Mouse (Mus musculus) kidney, adult 2 months (tissue): Measurements from ENCODE around the gene Sepsecs. TPM values are rescaled to one million over a fixed set of nuclear protein-coding genes. Genes with fewer than 3 reads are reported as not detected.

Experiments
- DNase-seq: peaks from one replicate; pipeline ENCODE4 v3.0.0; 2021
- H3K27ac ChIP-seq: fragments of 200-500 bp; 2 replicates; pipeline ENCODE4 v1.5.1; 2012; ENCODE audit warnings: low read depth, low read length, control low read depth, inconsistent platforms; ENCODE audit not compliant: insufficient read depth
- H3K27me3 ChIP-seq: fragments of 200-500 bp; replicated peaks from 2 replicates; pipeline ENCODE4 v1.6.1; 2012; ENCODE audit warnings: mild to moderate bottlenecking, moderate library complexity, low read length, inconsistent platforms; ENCODE audit not compliant: control insufficient read depth, insufficient read depth
- H3K36me3 ChIP-seq: fragments of 200-500 bp; 2 replicates; pipeline ENCODE4 v1.6.1; 2012; ENCODE audit warnings: mild to moderate bottlenecking, moderate library complexity, low read length, inconsistent platforms; ENCODE audit not compliant: control insufficient read depth, insufficient read depth
- H3K4me1 ChIP-seq: fragments of 200-500 bp; 2 replicates; pipeline ENCODE4 v1.6.1; 2011; ENCODE audit warnings: low read length; ENCODE audit not compliant: control insufficient read depth, insufficient read depth
- H3K4me3 ChIP-seq: fragments of 200-500 bp; 2 replicates; pipeline ENCODE4 v1.5.1; 2011; ENCODE audit warnings: mild to moderate bottlenecking, low read depth, low read length, control low read depth; ENCODE audit not compliant: insufficient read depth
- CTCF ChIP-seq: fragments of 200-500 bp; conservative IDR thresholded peaks from 2 replicates; pipeline ENCODE4 v1.5.1; 2011; ENCODE audit warnings: low read depth, mild to moderate bottlenecking, control low read depth, low read length, moderate library complexity, mixed read lengths; ENCODE audit not compliant: insufficient read depth, insufficient read length
- POLR2A ChIP-seq: fragments of 200-500 bp; IDR thresholded peaks from one replicate; pipeline ENCODE4 v1.6.1; 2011; ENCODE audit warnings: low read depth, low read length, control low read depth
- WGBS: fragments of 180-500 bp; shearing (Covaris S2); methylation state at CpG from one replicate; pipeline ENCODE4 v1.1.7; 2018; 5-methylcytosine and 5-hydroxymethylcytosine counted together
- polyA plus RNA-seq: library from polyadenylated mRNA; depleted of rRNA; stranded (reverse); fragments of >200 nt; gene quantifications from 2 replicates; pipeline ENCODE4 v1.2.3, GENCODE M21; 2012; rRNA removed

The Sepsecs gene
- polyA plus RNA-seq, 1 experiment: 11.9 TPM

DNA sequence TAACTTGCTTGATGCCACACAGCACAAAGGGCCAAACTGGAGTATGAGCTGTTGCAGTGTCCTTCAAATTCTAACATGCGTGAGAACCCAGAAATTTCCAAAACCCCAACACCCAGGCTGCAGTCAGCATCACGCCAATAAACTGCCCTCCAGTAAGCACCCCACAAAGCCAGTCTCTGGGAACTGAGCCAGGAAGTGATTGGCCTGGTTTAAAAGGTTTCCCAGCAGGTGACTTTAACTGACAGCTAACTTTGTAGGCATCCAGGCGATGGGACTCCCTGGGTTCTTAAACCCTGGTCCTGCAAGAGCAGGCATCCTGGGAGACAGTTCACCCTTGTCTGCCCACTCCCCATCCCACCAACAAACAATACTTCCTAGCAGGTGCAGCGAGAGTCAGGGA, 59.2 kb downstream of the Sepsecs start:
- TF ChIP-seq CTCF (no peak), POLR2A (no peak)
- Histone ChIP-seq H3K4me3 (no peak overlapping the region), H3K36me3 (no peaks in the 10 kb centered on the region), H3K4me1 (no peaks in the 10 kb centered on the region), H3K27me3 (no peaks in the 10 kb centered on the region), H3K27ac (no peak overlapping the region)
- 69% methylated on average over 4 of the region's 4 CpGs for WGBS
- no peak for DNase-seq

DNA sequence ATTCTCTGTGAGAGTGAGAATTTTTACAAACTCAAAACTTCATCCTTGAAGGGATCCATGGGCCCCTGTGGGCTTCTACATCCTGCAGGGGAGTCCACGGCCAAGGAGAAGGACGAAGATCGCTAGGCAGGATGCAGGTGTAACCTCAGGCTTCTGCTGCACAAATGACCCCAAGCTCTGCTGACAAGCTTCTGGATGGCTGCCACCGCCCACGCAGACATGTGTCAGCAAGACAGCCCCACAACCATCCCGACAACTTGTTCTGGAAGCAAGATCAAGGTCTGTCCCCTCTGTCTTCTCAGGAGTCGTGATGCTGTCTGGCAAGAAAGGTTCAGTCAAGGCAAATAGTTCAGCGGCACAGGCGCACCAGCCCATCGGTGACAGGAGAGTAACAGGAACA, 59.8 kb downstream of the Sepsecs start:
- WGBS: 48% methylated on average over 10 of the region's 10 CpGs
- no peak for TF ChIP-seq CTCF
- TF ChIP-seq POLR2A: no peak

DNA sequence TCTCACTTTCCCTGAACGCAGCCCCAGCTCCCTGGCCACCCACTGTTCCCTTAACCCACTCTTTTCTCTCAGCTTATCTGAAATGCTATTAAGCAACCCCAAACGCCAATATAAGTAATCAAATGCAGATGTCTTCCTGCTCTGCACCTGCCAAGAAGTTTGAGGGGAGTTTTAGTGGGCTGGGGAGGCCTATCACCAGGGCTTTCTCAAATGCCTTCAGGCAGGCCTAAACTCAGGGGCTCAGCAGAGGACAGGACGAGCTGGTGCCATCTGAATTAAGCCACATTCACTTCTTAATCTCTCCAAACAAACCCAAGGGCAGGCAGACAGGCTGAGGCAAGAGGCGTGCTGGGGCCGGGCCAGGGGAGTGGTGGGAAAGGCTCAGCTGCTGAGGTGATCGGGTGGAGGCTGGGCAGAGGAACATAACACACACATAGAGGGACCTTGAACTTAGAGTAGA, 64.9 kb downstream of the Sepsecs start:
- 83% methylated on average over 6 of the region's 6 CpGs for WGBS

More for the DNA sequence above, 59.8 kb downstream of the Sepsecs start:
- no peak for DNase-seq
- no peak overlapping the region for H3K4me3 ChIP-seq
- H3K27me3 ChIP-seq: no peaks in the 10 kb centered on the region
- H3K27ac ChIP-seq: no peak overlapping the region
- H3K36me3 ChIP-seq: no peaks in the 10 kb centered on the region
- H3K4me1 ChIP-seq: no peaks in the 10 kb centered on the region

DNA sequence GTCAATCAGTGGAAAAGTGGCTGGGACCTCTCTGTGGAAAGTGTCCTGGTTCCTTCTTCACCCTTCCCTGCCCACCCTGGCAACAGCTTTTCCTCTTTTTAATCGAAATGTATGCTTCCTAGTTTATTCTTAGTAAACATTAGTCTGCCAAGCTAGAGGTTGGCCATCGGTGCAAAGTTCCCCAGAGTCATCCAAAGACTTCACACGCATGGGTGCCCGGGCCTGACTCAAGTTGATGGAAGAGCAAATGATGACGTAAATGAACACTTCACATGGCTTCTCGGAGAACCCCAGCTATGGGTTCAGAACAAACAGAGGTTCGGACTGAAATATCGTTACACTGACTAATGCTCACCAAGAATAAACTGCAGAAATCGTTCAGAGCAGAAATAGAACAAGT, 78.9 kb downstream of the Sepsecs start:
- Histone ChIP-seq H3K36me3 (no peaks in the 10 kb centered on the region), H3K4me1 (peaks cover 14% of the 10 kb centered on the region; the same call in 1 of the 2 replicates), H3K27me3 (no peaks in the 10 kb centered on the region), H3K27ac (peak overlapping the region; percentile 86; the same call in 1 of the 2 replicates), H3K4me3 (no peak overlapping the region)
- peak; percentile 85 for DNase-seq
- TF ChIP-seq POLR2A (no peak), CTCF (no peak)
- WGBS: 54% methylated on average over 9 of the region's 9 CpGs

More for the DNA sequence above, 64.9 kb downstream of the Sepsecs start:
- no peak for DNase-seq
- H3K27me3 ChIP-seq: no peaks in the 10 kb centered on the region
- H3K27ac ChIP-seq: no peak overlapping the region
- TF ChIP-seq POLR2A (no peak), CTCF (no peak)
- H3K36me3 ChIP-seq: no peaks in the 10 kb centered on the region
- H3K4me1 ChIP-seq: no peaks in the 10 kb centered on the region
- H3K4me3 ChIP-seq: no peak overlapping the region

Other genes with a start within 250 kb of the Sepsecs start
- 1.4 and 1.7 TPM in 2 replicates for gene Ccdc149, start 198.2 kb downstream of the Sepsecs start, polyA plus RNA-seq
- gene Lgi2, start 103.2 kb downstream of the Sepsecs start, polyA plus RNA-seq: 0.25 and 0.39 TPM in 2 replicates
- gene Pi4k2b, start 71.9 kb upstream of the Sepsecs start, polyA plus RNA-seq: 8.5 and 10.4 TPM in 2 replicates
- gene Zcchc4, start 105.7 kb upstream of the Sepsecs start, polyA plus RNA-seq: 6.3 and 6.5 TPM in 2 replicates
- 16.6 and 24.5 TPM in 2 replicates for gene Anapc4, start 164.3 kb upstream of the Sepsecs start, polyA plus RNA-seq